Mouse (Mus musculus) ovary, adult 18-20 months (tissue): ENCODE measurements around the gene Sec22c.

Source experiments
- DNase-seq: peaks from one replicate; pipeline ENCODE4 v3.0.0; 2022; ENCODE audit warnings: low spot score, mixed read lengths

The Sec22c gene

GRCm38 (mm10) chr9:121704646-121705625 is at the start of gene Sec22c:
TSS of gene Sec22c (minus strand) at chr9:121705490.
- DNase-seq: peak; percentile 86

GRCm38 (mm10) chr9:121754624-121755023 is 49.3 kb upstream of the Sec22c start:
- DNase-seq: no peak

GRCm38 (mm10) chr9:121752774-121753173 is 47.5 kb upstream of the Sec22c start:
- DNase-seq: no peak

- DNase-seq: no peak
These were observed 38.8 kb upstream of the Sec22c start for GRCm38 (mm10) chr9:121744051-121744450.

- DNase-seq: no peak
These were observed 35.9 kb upstream of the Sec22c start for GRCm38 (mm10) chr9:121741168-121741567.

- no peak for DNase-seq
These were observed 35.2 kb upstream of the Sec22c start for GRCm38 (mm10) chr9:121740490-121740889.

- DNase-seq: no peak
These were observed 14.3 kb upstream of the Sec22c start for GRCm38 (mm10) chr9:121719347-121720331.

GRCm38 (mm10) chr9:121718792-121719318 is 13.6 kb upstream of the Sec22c start, which contains the start of gene Nktr:
TSS of gene Nktr (plus strand) at chr9:121719169.
- DNase-seq: peak; percentile 98

GRCm38 (mm10) chr9:121718070-121718705 is 12.9 kb upstream of the Sec22c start:
- DNase-seq: no peak

GRCm38 (mm10) chr9:121717048-121717447 is 11.8 kb upstream of the Sec22c start:
- DNase-seq: no peak

- no peak for DNase-seq
These were observed 5.3 kb upstream of the Sec22c start for GRCm38 (mm10) chr9:121710584-121710975.

GRCm38 (mm10) chr9:121709898-121710583 is 4.8 kb upstream of the Sec22c start, which contains the start of gene Ss18l2:
TSS of gene Ss18l2 (plus strand) at chr9:121710329.
- DNase-seq: peak; percentile 97

- no peak for DNase-seq
These were observed 3.5 kb upstream of the Sec22c start for GRCm38 (mm10) chr9:121708506-121709486.

GRCm38 (mm10) chr9:121707801-121708200 is 2.5 kb upstream of the Sec22c start:
- no peak for DNase-seq

- DNase-seq: no peak
These were observed 862 bp upstream of the Sec22c start for GRCm38 (mm10) chr9:121706029-121706675.

- DNase-seq: no peak
These were observed 1.0 kb downstream of the Sec22c start for GRCm38 (mm10) chr9:121704261-121704645.

- no peak for DNase-seq
These were observed 7.9 kb downstream of the Sec22c start for GRCm38 (mm10) chr9:121697150-121698049.

GRCm38 (mm10) chr9:121696626-121697025 is 8.7 kb downstream of the Sec22c start:
- no peak for DNase-seq
